Mouse (Mus musculus) T-helper 1 cell (primary cell): ENCODE measurements around the gene Gm12185.

Source experiments
- in situ Hi-C: fragments of 300-600 bp; cut with MboI, MseI; formaldehyde crosslinking; loops from one replicate; pipeline ENCODE4 v1.15.1; 2025; ENCODE audit warnings: high pct_unique_total_duplicates

Gene Gm12185

GRCm38 (mm10) chr11:48863808-48864207, 128.2 kb downstream of the Gm12185 start:
- in situ Hi-C loops, result loop anchor here (10.0 kb wide), 1 partner anchor 411 kb away; the partner anchor contains the start of gene Olfr1393

- in situ Hi-C loops, result loop anchor here (10.0 kb wide), 1 partner anchor 412 kb away; the partner anchor contains the start of gene Olfr1393
Observed at GRCm38 (mm10) chr11:48862784-48863319, 129.2 kb downstream of the Gm12185 start.

GRCm38 (mm10) chr11:48859014-48859413, 133.0 kb downstream of the Gm12185 start:
- in situ Hi-C loops, result no loop called here
